Mouse (Mus musculus) urinary bladder, adult 2 months (tissue): Measurements from ENCODE around the gene Tmem253. TPM values are rescaled to one million over a fixed set of nuclear protein-coding genes. Genes with fewer than 3 reads are reported as not detected.
"Not testable (repeated sequence)": the region's sequence is repeated elsewhere in the genome, so short reads cannot be mapped to it uniquely, and the experiment has no call there.

Experiments used
- DNase-seq: peaks from one replicate; pipeline ENCODE4 v3.0.0; 2022; ENCODE audit warnings: low spot score
- polyA plus RNA-seq: library from polyadenylated mRNA; depleted of rRNA; stranded (reverse); fragments of >200 nt; gene quantifications from 2 replicates; pipeline ENCODE4 v1.2.3, GENCODE M21; 2012; rRNA removed

The Tmem253 gene
- polyA plus RNA-seq, 1 experiment: 1.1 TPM

DNA sequence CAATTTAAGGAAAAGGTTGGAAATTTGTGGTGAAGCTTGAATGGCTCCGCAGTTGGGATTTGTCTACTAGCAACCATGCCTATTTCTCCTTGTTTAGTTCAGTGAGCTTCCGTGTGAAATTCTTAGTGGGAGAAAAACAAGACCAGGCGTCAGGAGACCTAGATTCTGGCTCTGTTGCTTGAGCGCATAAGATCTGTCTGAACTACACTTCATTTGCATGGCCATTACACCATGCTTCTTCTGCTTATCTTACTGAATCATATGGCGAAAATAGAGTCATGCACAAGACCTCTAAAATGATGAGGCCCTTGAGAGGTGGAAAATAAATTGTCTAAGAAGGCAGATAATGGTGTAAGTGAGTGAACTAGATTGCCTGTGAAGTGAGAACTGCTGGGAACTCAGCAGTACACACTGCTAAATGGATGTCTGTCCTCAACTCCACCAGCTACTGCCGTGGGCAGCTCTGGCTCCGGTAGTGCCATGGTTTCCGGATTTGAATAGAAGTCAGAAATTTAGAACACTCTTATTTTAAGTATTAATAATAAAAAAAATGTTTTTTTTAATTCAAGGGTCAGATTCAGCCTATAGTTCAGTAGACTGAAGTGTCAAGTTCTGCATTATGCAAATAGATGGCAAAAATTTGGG lies 6.2 kb downstream of the Tmem253 start:
- DNase-seq: no peak

DNA sequence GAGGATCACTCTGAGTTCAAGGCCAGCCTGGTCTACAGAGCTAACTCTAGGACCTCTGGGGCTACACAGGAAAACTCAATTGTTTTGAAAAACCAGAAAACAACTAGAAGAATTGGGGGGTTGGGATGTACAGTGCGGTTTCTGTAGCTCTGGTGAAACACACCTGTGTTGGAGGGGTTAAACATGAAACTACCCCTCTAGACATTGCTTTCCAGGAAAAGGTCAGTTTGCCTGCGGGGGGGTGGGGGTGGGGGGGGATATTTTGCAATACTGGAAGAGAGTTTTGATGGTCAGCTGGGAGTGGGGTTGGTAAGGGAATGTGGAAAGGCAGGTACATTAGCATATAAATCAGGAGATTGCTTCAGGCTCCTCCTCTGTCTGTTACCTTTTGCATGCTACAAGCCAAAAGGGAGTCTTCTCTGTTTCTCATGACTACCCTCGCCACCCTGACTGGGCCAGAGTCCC lies 6.8 kb downstream of the Tmem253 start:
- DNase-seq: no peak

DNA sequence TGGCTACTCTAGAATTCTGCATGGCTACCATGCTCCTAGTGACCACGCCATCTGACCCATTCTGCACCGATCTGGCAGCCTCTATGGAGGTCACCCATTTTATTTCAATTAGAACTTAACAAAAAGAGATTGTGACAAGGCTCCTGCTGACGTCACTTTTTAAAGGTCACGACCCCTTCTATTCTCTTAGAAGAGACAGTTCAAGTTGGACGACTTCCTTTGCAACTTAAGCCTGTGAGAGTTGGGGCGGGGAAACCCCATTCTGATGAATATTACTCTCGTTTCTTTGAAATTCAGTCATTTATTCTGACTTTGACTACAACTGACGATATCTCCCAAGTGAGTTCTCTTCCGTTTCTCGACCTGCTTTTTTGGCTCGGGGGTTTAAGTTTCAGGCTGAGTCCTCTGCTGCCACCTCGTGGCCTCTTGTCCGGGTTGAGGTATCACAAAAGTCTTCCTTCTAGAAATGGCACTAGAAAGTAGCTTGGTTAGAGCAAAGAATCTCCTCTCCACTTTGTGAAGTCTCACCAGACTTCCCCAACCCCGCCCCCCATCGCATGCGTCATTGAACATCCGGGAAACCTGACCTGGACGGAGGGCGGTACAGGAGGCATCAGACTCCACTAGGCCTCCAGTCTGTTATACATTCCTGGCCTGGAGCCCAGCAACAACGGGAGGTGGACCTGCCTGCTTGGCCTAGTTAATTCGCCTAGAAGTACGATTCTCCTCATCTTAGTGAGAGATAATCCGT lies 7.4 kb downstream of the Tmem253 start:
- peak; percentile 71 for DNase-seq

DNA sequence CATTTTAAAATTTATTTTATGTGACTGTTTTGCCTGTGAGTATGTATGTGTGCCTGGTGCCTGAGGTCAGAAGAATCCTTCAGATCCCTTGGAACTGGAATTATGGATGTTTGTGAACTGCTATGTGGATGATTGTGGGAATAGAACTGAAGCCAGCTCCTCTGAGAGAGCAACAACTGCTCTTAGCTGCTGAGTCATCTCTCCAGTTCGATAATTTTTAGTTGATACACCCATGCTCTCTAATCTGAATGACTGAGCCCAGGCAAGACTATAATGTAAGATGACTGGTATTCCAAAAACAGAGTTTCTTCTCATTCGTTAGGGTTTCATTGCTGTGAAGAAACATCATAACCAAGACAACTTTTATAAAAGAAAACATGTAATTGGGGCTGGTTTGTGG lies 8.7 kb downstream of the Tmem253 start:
- DNase-seq: no peak

DNA sequence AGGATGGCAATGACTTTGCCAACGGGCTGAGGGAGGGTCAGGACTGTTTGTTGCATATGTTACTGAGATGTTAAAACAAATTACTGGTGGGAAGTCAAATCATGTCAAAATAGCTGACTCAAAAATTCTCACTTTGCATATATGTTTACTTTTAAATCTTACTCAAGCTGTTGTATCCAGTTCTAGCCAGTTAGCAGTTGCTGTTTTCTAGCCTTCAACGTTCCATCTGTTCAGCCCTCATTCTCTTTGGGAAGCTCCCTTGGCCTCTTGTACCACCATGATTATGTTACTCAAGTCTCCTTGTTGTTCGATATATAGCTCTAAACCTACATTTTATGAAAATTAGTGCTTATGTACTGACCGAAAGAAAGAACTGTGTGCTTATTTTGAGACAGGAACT lies 10.9 kb downstream of the Tmem253 start:
- no peak for DNase-seq

DNA sequence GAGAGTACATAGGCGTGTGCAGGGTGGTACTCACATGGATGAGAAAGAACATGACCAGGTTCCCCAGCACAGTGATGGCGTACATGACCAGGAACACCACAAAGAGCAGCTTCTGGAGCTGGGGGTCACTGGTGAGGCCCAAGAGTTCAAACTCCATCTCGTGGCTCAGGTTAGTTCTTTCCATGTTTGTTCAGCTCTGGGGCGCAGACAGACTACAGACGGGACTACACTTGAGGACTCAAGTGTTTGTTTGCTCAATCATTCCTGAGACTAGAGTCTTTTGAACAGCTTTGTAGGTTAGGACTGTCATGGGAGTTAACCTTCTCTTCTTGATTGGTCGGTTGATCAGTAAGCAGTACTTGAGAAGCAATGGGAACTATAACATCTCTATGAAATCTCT lies 20.5 kb downstream of the Tmem253 start:
- no peak for DNase-seq

DNA sequence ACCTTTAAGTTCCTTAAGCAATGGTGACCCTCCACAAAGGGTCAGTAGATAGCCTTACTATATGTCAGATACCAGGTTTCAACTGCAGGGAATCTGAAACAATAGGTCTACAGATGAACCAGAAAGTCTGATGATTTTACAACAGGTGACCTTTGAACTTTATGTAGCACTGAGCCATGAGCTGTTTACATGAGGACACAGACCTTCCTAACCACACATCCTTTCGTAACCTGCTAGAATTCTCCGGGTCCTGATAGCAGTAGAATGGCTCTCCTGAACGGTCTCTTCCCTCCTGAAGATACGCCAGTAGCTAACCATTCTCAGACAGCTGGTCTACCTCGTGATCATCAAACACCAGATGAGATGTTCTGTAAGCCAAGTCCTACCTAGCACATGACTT lies 23.9 kb downstream of the Tmem253 start:
- no peak for DNase-seq

DNA sequence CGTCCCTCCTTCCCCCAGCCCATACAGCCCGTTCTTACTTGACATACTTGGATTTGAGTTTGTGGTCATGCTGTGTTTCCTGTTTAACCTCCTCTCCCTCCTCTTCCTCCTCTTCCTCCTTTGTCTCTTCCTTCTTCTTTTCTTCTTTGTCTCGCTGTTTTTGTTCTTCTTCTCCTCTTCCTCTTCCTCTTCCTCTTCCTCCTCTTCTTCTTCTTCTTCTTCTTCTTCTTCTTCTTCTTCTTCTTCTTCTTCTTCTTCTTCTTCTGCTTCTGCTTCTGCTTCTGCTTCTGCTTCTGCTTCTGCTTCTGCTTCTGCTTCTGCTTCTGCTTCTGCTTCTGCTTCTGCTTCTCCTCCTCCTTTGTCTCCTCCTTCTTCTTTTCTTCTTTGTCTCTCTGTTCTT lies 26.9 kb downstream of the Tmem253 start, which contains the start of gene Olfr221:
Gene Olfr221 (minus strand): TSS at position 101 of the 400 bp plus-strand sequence.
- not testable (repeated sequence) for DNase-seq

DNA sequence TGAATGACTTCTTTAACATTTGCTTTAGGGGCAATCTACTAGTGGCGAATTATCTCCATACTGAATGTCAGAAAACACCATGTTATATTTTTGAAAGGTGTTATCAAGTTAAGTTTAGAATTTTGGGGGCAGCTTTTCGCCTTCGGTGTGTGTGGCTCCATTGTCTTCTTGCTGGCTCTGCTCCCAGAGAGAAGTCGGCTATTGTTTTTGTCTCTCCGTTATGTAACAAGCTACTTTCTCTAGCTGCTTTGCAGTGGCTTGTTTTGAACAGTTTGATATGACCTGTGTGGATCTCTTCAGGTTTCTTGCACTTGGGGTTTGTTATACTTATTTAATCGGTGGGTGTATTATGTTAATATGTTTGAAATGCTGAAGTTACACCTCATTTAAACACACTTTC lies 28.0 kb downstream of the Tmem253 start:
- DNase-seq: no peak

DNA sequence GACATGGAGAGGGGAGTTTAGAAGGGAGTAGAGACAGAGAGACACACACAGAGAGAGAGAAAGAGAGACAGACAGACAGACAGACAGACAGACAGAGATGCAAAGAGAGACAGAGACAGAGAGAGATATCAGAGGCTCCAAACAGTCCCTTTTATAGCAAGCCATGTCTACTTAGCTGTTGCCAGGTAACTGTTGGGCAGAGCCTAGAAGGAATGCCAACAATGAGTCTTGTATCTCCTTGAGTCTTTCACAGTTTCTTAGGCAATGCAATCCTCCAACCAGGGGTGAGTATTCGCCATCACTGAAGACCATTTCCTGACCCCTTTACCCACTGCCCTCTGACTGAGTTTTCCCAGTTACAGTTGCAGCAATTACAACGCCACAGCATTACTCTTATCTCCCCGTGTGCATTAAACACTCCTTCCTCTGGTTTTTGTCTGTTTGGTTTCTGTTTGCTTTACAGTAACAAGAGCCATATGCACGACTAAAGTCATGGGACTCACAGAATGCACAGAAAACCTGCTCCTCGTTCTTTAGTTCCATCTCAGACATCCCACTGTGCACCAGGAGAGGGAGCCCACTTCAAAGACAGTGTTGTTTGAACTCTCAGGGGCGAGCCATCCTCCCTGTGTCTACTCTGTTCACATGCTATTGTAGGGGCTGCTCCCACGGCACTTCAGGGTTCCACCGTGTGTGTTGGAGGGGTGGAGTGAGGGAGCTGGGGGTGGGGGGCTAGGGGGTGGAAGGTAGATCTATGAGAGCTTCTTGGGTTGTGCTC lies 29.6 kb downstream of the Tmem253 start:
- DNase-seq: no peak

DNA sequence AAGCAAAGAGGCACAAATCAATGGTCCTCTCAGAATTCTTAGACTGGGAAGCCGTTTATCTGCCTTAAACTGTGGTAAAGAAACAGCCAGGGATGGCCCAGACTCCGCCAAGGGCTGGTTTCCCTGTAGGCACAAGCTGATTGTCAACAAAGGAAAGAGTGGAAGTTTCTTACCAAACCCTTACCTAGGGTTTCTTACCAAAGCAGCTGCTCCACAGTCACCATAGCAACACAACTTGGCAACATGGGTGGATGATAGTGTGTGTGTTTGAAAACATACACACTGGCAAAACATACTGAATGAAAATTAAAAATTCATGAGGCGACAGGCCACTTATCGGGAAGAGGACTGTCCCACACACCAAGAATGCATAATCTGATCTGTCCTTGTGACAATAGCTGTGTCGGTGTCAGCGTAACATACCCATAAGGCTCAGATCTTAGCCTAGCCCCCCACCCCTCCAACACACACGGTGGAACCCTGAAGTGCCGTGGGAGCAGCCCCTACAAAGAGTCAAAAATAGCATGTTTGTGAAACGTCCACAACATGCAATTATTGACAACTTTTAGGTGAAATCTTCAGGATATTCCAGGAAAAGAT lies 30.6 kb downstream of the Tmem253 start:
- no peak for DNase-seq

DNA sequence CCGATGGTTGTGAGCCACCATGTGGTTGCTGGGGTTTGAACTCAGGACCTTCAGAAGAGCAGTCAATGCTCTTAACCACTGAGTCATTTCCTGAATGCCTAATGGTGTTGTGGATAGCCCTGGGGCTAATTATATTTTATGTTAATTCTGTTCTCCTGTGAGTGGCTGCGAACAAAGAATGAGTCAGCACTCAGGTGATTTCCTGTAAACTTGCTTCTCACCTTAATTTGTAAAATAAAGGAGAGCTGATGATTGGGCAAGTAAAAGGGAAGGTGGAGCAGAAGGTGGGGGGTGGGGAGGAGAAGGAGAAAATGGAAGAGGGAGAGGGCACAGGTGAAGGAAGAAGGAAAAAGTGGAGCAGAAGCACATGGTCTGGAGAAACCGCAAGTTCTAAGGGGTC lies 37.3 kb downstream of the Tmem253 start:
- not testable (repeated sequence) for DNase-seq

DNA sequence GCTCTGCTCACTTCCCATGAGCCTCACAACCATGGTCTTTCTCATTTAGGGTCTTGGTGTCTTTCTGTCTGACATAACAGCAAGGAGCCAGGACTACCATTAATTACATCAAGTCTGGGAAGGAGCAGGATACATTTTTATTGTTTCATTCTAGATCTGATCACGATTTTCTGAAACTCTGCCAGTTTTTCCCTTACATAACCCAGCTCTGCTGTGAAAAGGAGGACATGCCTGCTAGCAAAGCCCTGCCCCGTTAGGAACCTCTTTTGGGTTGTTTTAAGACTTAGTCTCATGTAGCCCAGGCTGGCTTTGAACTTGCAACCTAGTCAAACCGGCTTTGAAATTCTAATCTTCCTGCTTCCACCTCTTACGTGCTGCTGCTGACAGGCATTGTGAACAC lies 44.5 kb downstream of the Tmem253 start:
- no peak for DNase-seq

DNA sequence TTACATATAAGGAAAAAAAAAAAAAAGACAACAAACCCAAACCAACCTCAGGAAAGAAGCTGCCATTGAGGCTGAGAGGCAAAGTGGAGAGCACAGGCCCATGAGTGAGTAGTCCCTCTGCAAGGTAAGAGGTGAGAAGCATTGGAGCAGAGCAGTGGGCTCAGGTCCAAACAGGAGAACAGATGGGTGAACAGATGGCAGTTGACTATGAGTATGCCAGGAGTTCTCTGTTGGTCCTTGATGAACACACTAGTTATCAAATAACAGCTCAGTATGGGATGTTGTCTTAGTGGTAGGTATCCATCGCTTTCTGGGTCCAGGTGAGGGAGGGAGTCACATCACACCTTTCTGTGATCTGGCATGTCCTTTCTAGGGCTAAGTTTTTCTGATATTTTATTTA lies 45.3 kb downstream of the Tmem253 start:
- DNase-seq: no peak

DNA sequence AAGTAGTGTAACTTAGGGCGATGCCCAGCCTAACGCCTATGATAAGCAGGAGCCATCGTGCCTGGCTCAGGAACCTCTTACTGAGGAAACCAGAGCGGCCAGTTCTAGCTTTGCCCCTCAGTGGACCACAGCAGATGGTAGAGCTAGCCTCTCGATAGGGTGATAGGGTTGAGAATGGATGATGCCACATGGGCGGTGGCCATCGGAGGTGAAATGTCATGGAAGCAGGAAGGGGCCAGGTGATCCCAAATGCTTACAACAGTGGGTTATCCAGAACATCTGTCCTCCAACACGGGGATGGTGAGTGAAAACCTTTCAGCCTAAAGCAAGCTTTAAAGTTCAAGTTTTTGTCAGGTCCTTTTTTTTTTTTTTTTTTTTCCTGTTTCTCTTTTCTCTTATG lies 46.3 kb downstream of the Tmem253 start:
- no peak for DNase-seq

DNA sequence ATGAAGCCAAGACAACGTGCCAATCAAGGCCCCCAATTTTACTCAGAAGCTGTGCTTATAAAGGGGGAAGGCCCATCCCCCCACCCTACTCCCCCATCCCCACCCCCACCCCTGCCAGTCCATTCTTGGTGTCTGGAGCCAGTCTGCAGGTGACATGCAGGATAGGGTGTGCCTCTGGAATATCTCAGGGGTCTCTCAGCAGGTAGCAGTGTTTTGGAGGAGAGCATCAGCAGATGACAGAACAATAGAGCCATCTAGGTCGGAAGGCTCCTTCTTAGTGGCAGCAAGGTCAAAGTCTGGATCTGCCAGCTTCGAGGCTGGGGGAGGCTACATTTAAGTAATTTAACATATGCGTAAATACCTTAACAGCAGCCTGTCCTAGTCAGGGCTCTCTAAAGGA lies 50.7 kb downstream of the Tmem253 start:
- DNase-seq: no peak

Other genes with a start within 250 kb of the Tmem253 start
- gene Ang4, start 242.1 kb upstream of the Tmem253 start, polyA plus RNA-seq: 0.56 and 0.57 TPM in 2 replicates
- not detected in 2 replicates for gene AY358078, start 215.6 kb upstream of the Tmem253 start, polyA plus RNA-seq
- not detected in 2 replicates for gene Ear6, start 162.0 kb upstream of the Tmem253 start, polyA plus RNA-seq
- gene Mettl17, start 130.8 kb upstream of the Tmem253 start, polyA plus RNA-seq: 35.8 and 40.5 TPM in 2 replicates
- gene Slc39a2, start 122.8 kb upstream of the Tmem253 start, polyA plus RNA-seq: 1.2 and 2.0 TPM in 2 replicates
- gene Ndrg2, start 101.5 kb upstream of the Tmem253 start, polyA plus RNA-seq: 393 and 417 TPM in 2 replicates
- gene Tppp2, start 97.2 kb upstream of the Tmem253 start, polyA plus RNA-seq: 0.11 TPM in 1 of 2 replicates, not detected in the other
- gene Rnase13, start 92.9 kb upstream of the Tmem253 start, polyA plus RNA-seq: 0.75 and 1.0 TPM in 2 replicates
- 44.4 and 53.8 TPM in 2 replicates for gene Arhgef40, start 30.9 kb upstream of the Tmem253 start, polyA plus RNA-seq
- 105 and 107 TPM in 2 replicates for gene Zfp219, start 5.1 kb downstream of the Tmem253 start, polyA plus RNA-seq
- not detected in 2 replicates for gene Olfr221, start 26.8 kb downstream of the Tmem253 start, polyA plus RNA-seq
- 203 and 214 TPM in 2 replicates for gene Hnrnpc, start 88.4 kb downstream of the Tmem253 start, polyA plus RNA-seq
- 1.8 and 2.5 TPM in 2 replicates for gene Rpgrip1, start 95.0 kb downstream of the Tmem253 start, polyA plus RNA-seq
- 20.3 and 26.8 TPM in 2 replicates for gene Supt16, start 181.8 kb downstream of the Tmem253 start, polyA plus RNA-seq
- 47.8 and 51.2 TPM in 2 replicates for gene Chd8, start 242.1 kb downstream of the Tmem253 start, polyA plus RNA-seq